Mouse (Mus musculus) forebrain, embryonic 12.5 days (tissue): ENCODE measurements around the gene Erh. TPM values are rescaled to one million over a fixed set of nuclear protein-coding genes. Genes with fewer than 3 reads are reported as not detected.
A peak's percentile ranks its signal among the peaks of the same experiment; 100 is the strongest.

Experiments used
- ATAC-seq: fragments of 200-750 bp; cut with Nextera tagmentation; 2 replicates; pipeline ENCODE4 v1.8.0; 2017; ENCODE audit warnings: moderate TSS enrichment; ENCODE audit not compliant: low FRiP score
- H3K27ac ChIP-seq: fragments of 300-500 bp; sonication (generic); 2 replicates; pipeline ENCODE4 v1.5.1; 2016; ENCODE audit warnings: mild to moderate bottlenecking
- H3K27me3 ChIP-seq: fragments of 300-500 bp; sonication (generic); 2 replicates; pipeline ENCODE4 v1.6.1; 2016; ENCODE audit warnings: mild to moderate bottlenecking
- H3K36me3 ChIP-seq: fragments of 300-500 bp; sonication (generic); replicated peaks from 2 replicates; pipeline ENCODE4 v1.6.1; 2016; ENCODE audit warnings: mild to moderate bottlenecking
- H3K4me1 ChIP-seq: fragments of 300-500 bp; sonication (generic); 2 replicates; pipeline ENCODE4 v1.6.1; 2016
- H3K4me2 ChIP-seq: fragments of 300-500 bp; sonication (generic); 2 replicates; pipeline ENCODE4 v1.6.1; 2016; ENCODE audit warnings: mild to moderate bottlenecking, moderate library complexity
- H3K4me3 ChIP-seq: fragments of 300-500 bp; sonication (generic); replicated peaks from 2 replicates; pipeline ENCODE4 v1.5.1; 2016; ENCODE audit warnings: mild to moderate bottlenecking
- H3K9ac ChIP-seq: fragments of 300-500 bp; sonication (generic); 2 replicates; pipeline ENCODE4 v1.6.1; 2016; ENCODE audit warnings: mild to moderate bottlenecking
- H3K9me3 ChIP-seq: fragments of 300-500 bp; sonication (generic); 2 replicates; pipeline ENCODE4 v1.6.1; 2016
- WGBS: fragments of 180-500 bp; shearing (Covaris S2); methylation state at CpG from one replicate; pipeline ENCODE4 v1.1.7; 2016; 5-methylcytosine and 5-hydroxymethylcytosine counted together
- polyA plus RNA-seq: library from polyadenylated mRNA; unstranded; fragments of >200 nt; fragmentation: Nextera tagmentation; extraction: Ambion mirVana; gene quantifications from 2 replicates; pipeline ENCODE4 v1.2.1, GENCODE M21; 2016

The Erh gene
- 332 and 370 TPM in 2 replicates for polyA plus RNA-seq

GRCm38 (mm10) chr12:80643693-80644505, at the start of gene Erh, which contains the start of gene Slc39a9:
TSS of gene Erh (minus strand) at chr12:80644341.
TSS of gene Slc39a9 (plus strand) at chr12:80643883.
- ATAC-seq, result peak; percentile 97
- under 1% methylated on average over 50 of the region's 50 CpGs for WGBS
- H3K9ac ChIP-seq, result peak within 1 kb of the TSS; percentile 95
- H3K4me2 ChIP-seq, result peak within 1 kb of the TSS; percentile 83
- peaks cover 40% of the 10 kb centered on the region for H3K4me1 ChIP-seq
- no peaks in the 10 kb centered on the region for H3K27me3 ChIP-seq
- H3K4me3 ChIP-seq, result peak within 1 kb of the TSS; percentile 93
- H3K36me3 ChIP-seq, result peaks cover 32% of the 10 kb centered on the region
- peak within 1 kb of the TSS; percentile 90 for H3K27ac ChIP-seq
- no peaks in the 10 kb centered on the region for H3K9me3 ChIP-seq

GRCm38 (mm10) chr12:80693700-80694099, 49.6 kb upstream of the Erh start:
- Histone ChIP-seq H3K4me1 (peaks cover 21% of the 10 kb centered on the region), H3K4me3 (no peak overlapping the region), H3K27ac (no peak overlapping the region), H3K36me3 (no peaks in the 10 kb centered on the region), H3K4me2 (no peak overlapping the region), H3K27me3 (peaks cover 55% of the 10 kb centered on the region), H3K9ac (no peak overlapping the region), H3K9me3 (no peaks in the 10 kb centered on the region)
- 47% methylated on average over 2 of the region's 2 CpGs for WGBS
- no peak for ATAC-seq

GRCm38 (mm10) chr12:80692269-80692972, 48.3 kb upstream of the Erh start, which contains the start of gene Plekhd1:
TSS of gene Plekhd1 (plus strand) at chr12:80692591.
- peaks cover 55% of the 10 kb centered on the region for H3K27me3 ChIP-seq
- WGBS, result 1% methylated on average over 48 of the region's 52 CpGs
- H3K9ac ChIP-seq, result peak within 1 kb of the TSS; percentile 38
- H3K36me3 ChIP-seq, result no peaks in the 10 kb centered on the region
- no peaks in the 10 kb centered on the region for H3K9me3 ChIP-seq
- peaks cover 21% of the 10 kb centered on the region for H3K4me1 ChIP-seq
- no peak within 1 kb of the TSS for H3K27ac ChIP-seq
- peak within 1 kb of the TSS; percentile 66 for H3K4me2 ChIP-seq
- H3K4me3 ChIP-seq, result peak within 1 kb of the TSS; percentile 42
- peak; percentile 74 for ATAC-seq

GRCm38 (mm10) chr12:80691671-80692091, 47.5 kb upstream of the Erh start:
- peak overlapping the region; percentile 66; the same call in 1 of the 2 replicates for H3K4me2 ChIP-seq
- H3K9me3 ChIP-seq, result no peaks in the 10 kb centered on the region
- no peak overlapping the region for H3K9ac ChIP-seq
- no peaks in the 10 kb centered on the region for H3K36me3 ChIP-seq
- H3K27ac ChIP-seq, result no peak overlapping the region
- H3K4me1 ChIP-seq, result peaks cover 21% of the 10 kb centered on the region
- ATAC-seq, result no peak
- peaks cover 55% of the 10 kb centered on the region for H3K27me3 ChIP-seq
- WGBS, result 17% methylated on average over 12 of the region's 12 CpGs
- H3K4me3 ChIP-seq, result no peak overlapping the region

GRCm38 (mm10) chr12:80689696-80690095, 45.6 kb upstream of the Erh start:
- H3K27me3 ChIP-seq, result peaks cover 45% of the 10 kb centered on the region
- WGBS, result 64% methylated on average over 5 of the region's 5 CpGs

GRCm38 (mm10) chr12:80687788-80688211, 43.7 kb upstream of the Erh start:
- Histone ChIP-seq H3K4me1 (peaks cover 17% of the 10 kb centered on the region), H3K9ac (no peak overlapping the region)
- 88% methylated on average over 10 of the region's 10 CpGs for WGBS

More at GRCm38 (mm10) chr12:80689696-80690095, 45.6 kb upstream of the Erh start:
- Histone ChIP-seq H3K9me3 (no peaks in the 10 kb centered on the region), H3K4me1 (peaks cover 21% of the 10 kb centered on the region), H3K9ac (no peak overlapping the region), H3K4me3 (no peak overlapping the region), H3K4me2 (no peak overlapping the region), H3K36me3 (no peaks in the 10 kb centered on the region), H3K27ac (no peak overlapping the region)
- no peak for ATAC-seq

GRCm38 (mm10) chr12:80684316-80684715, 40.2 kb upstream of the Erh start:
- Histone ChIP-seq H3K36me3 (peaks cover 9% of the 10 kb centered on the region; the same call in 1 of the 2 replicates), H3K27ac (no peak overlapping the region), H3K4me2 (no peak overlapping the region), H3K9me3 (no peaks in the 10 kb centered on the region), H3K4me1 (no peaks in the 10 kb centered on the region), H3K4me3 (no peak overlapping the region), H3K27me3 (no peaks in the 10 kb centered on the region), H3K9ac (no peak overlapping the region)
- ATAC-seq, result no peak
- WGBS, result 68% methylated on average over 3 of the region's 3 CpGs

More at GRCm38 (mm10) chr12:80687788-80688211, 43.7 kb upstream of the Erh start:
- Histone ChIP-seq H3K4me3 (no peak overlapping the region), H3K9me3 (no peaks in the 10 kb centered on the region), H3K27ac (no peak overlapping the region), H3K36me3 (no peaks in the 10 kb centered on the region), H3K4me2 (no peak overlapping the region), H3K27me3 (peaks cover 26% of the 10 kb centered on the region)
- no peak for ATAC-seq

GRCm38 (mm10) chr12:80683554-80683953, 39.4 kb upstream of the Erh start:
- Histone ChIP-seq H3K4me1 (no peaks in the 10 kb centered on the region), H3K9ac (no peak overlapping the region), H3K4me2 (no peak overlapping the region), H3K4me3 (no peak overlapping the region), H3K9me3 (no peaks in the 10 kb centered on the region), H3K27me3 (no peaks in the 10 kb centered on the region), H3K27ac (no peak overlapping the region), H3K36me3 (peaks cover 9% of the 10 kb centered on the region; the same call in 1 of the 2 replicates)
- WGBS, result 98% methylated on average over 3 of the region's 3 CpGs
- no peak for ATAC-seq

- no peak overlapping the region for H3K4me3 ChIP-seq
- peaks cover 22% of the 10 kb centered on the region for H3K36me3 ChIP-seq
- no peak overlapping the region for H3K27ac ChIP-seq
- no peak overlapping the region for H3K4me2 ChIP-seq
- H3K9ac ChIP-seq, result no peak overlapping the region
- H3K27me3 ChIP-seq, result no peaks in the 10 kb centered on the region
- H3K9me3 ChIP-seq, result no peaks in the 10 kb centered on the region
- no peak for ATAC-seq
- WGBS, result 85% methylated on average over 1 of the region's 1 CpGs
- H3K4me1 ChIP-seq, result no peaks in the 10 kb centered on the region
Observed at GRCm38 (mm10) chr12:80681340-80681739, 37.2 kb upstream of the Erh start.

GRCm38 (mm10) chr12:80673170-80673569, 29.0 kb upstream of the Erh start:
- no peak for ATAC-seq
- H3K4me3 ChIP-seq, result no peak overlapping the region
- no peaks in the 10 kb centered on the region for H3K4me1 ChIP-seq
- H3K36me3 ChIP-seq, result peaks cover 45% of the 10 kb centered on the region
- H3K4me2 ChIP-seq, result no peak overlapping the region
- H3K27me3 ChIP-seq, result no peaks in the 10 kb centered on the region
- no peak overlapping the region for H3K27ac ChIP-seq
- no peak overlapping the region for H3K9ac ChIP-seq
- no peaks in the 10 kb centered on the region for H3K9me3 ChIP-seq
- 17% methylated on average over 3 of the region's 3 CpGs for WGBS

- no peak for ATAC-seq
- Histone ChIP-seq H3K4me3 (no peak overlapping the region), H3K9me3 (no peaks in the 10 kb centered on the region), H3K27ac (no peak overlapping the region), H3K9ac (no peak overlapping the region), H3K4me1 (no peaks in the 10 kb centered on the region), H3K4me2 (no peak overlapping the region), H3K27me3 (no peaks in the 10 kb centered on the region), H3K36me3 (peaks cover 28% of the 10 kb centered on the region)
- 84% methylated on average over 2 of the region's 2 CpGs for WGBS
Observed at GRCm38 (mm10) chr12:80668391-80668790, 24.2 kb upstream of the Erh start.

- H3K36me3 ChIP-seq, result peaks cover 29% of the 10 kb centered on the region
- no peak for ATAC-seq
- no peak overlapping the region for H3K4me2 ChIP-seq
- H3K9ac ChIP-seq, result no peak overlapping the region
- H3K9me3 ChIP-seq, result no peaks in the 10 kb centered on the region
- H3K4me3 ChIP-seq, result no peak overlapping the region
- 83% methylated on average over 2 of the region's 2 CpGs for WGBS
- H3K27me3 ChIP-seq, result no peaks in the 10 kb centered on the region
- H3K27ac ChIP-seq, result no peak overlapping the region
- H3K4me1 ChIP-seq, result no peaks in the 10 kb centered on the region
Observed at GRCm38 (mm10) chr12:80663935-80664334, 19.8 kb upstream of the Erh start.
